ENCODE assay signal across 8 mouse cellular contexts in genomic region chr1:52816232-52816891, GRCm38 (mm10). TPM values are rescaled to one million over a fixed set of nuclear protein-coding genes. Genes with fewer than 3 reads are reported as not detected.
A peak's percentile ranks its signal among the peaks of the same experiment; 100 is the strongest.
DNase-seq lines count a peak whose midpoint lies in the region; ATAC-seq and TF ChIP-seq lines count a peak whose summit lies in the region.

No protein-coding gene starts in this region.

- intact Hi-C loops in left cerebral cortex, postnatal 4 days (cut with DNase I) = no loop called here

- no peak overlapping the region for H3K27ac ChIP-seq in testis, adult 2 months (ENCODE audit: control insufficient read depth, insufficient read depth, low read depth, low read length)
- no peak overlapping the region for H3K27ac ChIP-seq in forebrain, embryonic 12.5 days
- H3K27ac ChIP-seq in hindbrain, postnatal 0 days = peak overlapping the region; percentile 95

- peak overlapping the region; percentile 83 for H3K4me3 ChIP-seq in testis, adult 2 months (ENCODE audit: control insufficient read depth, low read depth, low read length)
- H3K4me3 ChIP-seq in forebrain, embryonic 12.5 days (replicated peaks) = peak overlapping the region; percentile 66
- H3K4me3 ChIP-seq in hindbrain, postnatal 0 days (ENCODE audit: low read length) = peak overlapping the region; percentile 76

- 63% methylated on average over 13 of the region's 13 CpGs for WGBS in forebrain, embryonic 12.5 days
- 43% methylated on average over 13 of the region's 13 CpGs for WGBS in hindbrain, postnatal 0 days

- H3K4me1 ChIP-seq in testis, adult 2 months (ENCODE audit: control insufficient read depth, insufficient read depth, low read length) = peaks cover 2% of the 10 kb centered on the region; the same call in 1 of the 2 replicates
- peaks cover 13% of the 10 kb centered on the region for H3K4me1 ChIP-seq in forebrain, embryonic 12.5 days
- peaks cover 13% of the 10 kb centered on the region; the same call in 1 of the 2 replicates for H3K4me1 ChIP-seq in hindbrain, postnatal 0 days (ENCODE audit: insufficient read depth, low read length)

- H3K36me3 ChIP-seq in testis, adult 2 months (ENCODE audit: control insufficient read depth, insufficient read depth, low read length) = no peaks in the 10 kb centered on the region
- no peaks in the 10 kb centered on the region for H3K36me3 ChIP-seq in forebrain, embryonic 12.5 days (replicated peaks)
- H3K36me3 ChIP-seq in hindbrain, postnatal 0 days (ENCODE audit: insufficient read depth, low read length) = no peaks in the 10 kb centered on the region

- no peak overlapping the region for H3K9ac ChIP-seq in forebrain, embryonic 12.5 days
- H3K9ac ChIP-seq in hindbrain, postnatal 0 days (replicated peaks; ENCODE audit: low read length) = peak overlapping the region; percentile 93; the same call in 1 of the 2 replicates

- H3K27me3 ChIP-seq in testis, adult 2 months (ENCODE audit: control insufficient read depth, insufficient read depth, low read length) = peaks cover 3% of the 10 kb centered on the region
- H3K27me3 ChIP-seq in forebrain, embryonic 12.5 days = 0 out of 2 replicates have a peak, but pooled peaks cover 4% of the 10 kb centered on the region
- no peaks in the 10 kb centered on the region for H3K27me3 ChIP-seq in hindbrain, postnatal 0 days (ENCODE audit: insufficient read depth, low read length)

- H3K9me3 ChIP-seq in forebrain, embryonic 12.5 days = no peaks in the 10 kb centered on the region
- H3K9me3 ChIP-seq in hindbrain, postnatal 0 days (ENCODE audit: low read length) = no peaks in the 10 kb centered on the region

- TF ChIP-seq POLR2A in testis, adult 2 months (IDR thresholded peaks at IDR 0.05; ENCODE audit: control insufficient read depth, low read depth, low read length) = no peak

- TF ChIP-seq CTCF in testis, adult 2 months (IDR thresholded peaks at IDR 0.05; ENCODE audit: control insufficient read depth, insufficient read depth, insufficient replicate concordance, low read depth, low read length) = no peak
- no peak for TF ChIP-seq CTCF in hindbrain, postnatal 0 days (IDR thresholded peaks at IDR 0.05; ENCODE audit: low read depth)

- DNase-seq in testis, postnatal 14 days (ENCODE audit: low spot score) = no peak
- DNase-seq in hindbrain, postnatal 0 days (ENCODE audit: low spot score) = peak; percentile 20
- peak; percentile 14 for DNase-seq in lung, postnatal 14 days
- DNase-seq in thymus, postnatal 10 days (ENCODE audit: low spot score in 2 of 2) = no peak
- DNase-seq in left cerebral cortex, postnatal 4 days = no peak
- DNase-seq in adrenal gland, adult 8-10 months = no peak

- peak; percentile 19; the same call in 1 of the 2 replicates for ATAC-seq in forebrain, embryonic 12.5 days (ENCODE audit: low FRiP score)
- peak; percentile 30 for ATAC-seq in hindbrain, postnatal 0 days

- peak overlapping the region; percentile 87 for H3K4me2 ChIP-seq in forebrain, embryonic 12.5 days
- peak overlapping the region; percentile 90 for H3K4me2 ChIP-seq in hindbrain, postnatal 0 days (ENCODE audit: low read depth, low read length)

RNA-seq across cellular contexts. Expression of gene Inpp1, which starts 1.1 kb away (rescaled TPM):
- polyA plus RNA-seq in testis, adult 2 months (2012; rRNA removed) = 31.2 and 32.5 TPM in 2 replicates
- polyA plus RNA-seq in forebrain, embryonic 12.5 days (2016; fragmentation: Nextera tagmentation; extraction: Ambion mirVana) = 12.0 and 13.2 TPM in 2 replicates
- total RNA-seq in hindbrain, postnatal 0 days (2014; rRNA removed) = 26.6 and 41.7 TPM in 2 replicates
- polyA plus RNA-seq in hindbrain, postnatal 0 days (2015; fragmentation: Nextera tagmentation; extraction: Ambion mirVana) = 39.2 and 44.0 TPM in 2 replicates
- 10 to 100 TPM; 37.5 to 44.2 TPM for total RNA-seq in left cerebral cortex, postnatal 4 days (2021)
- total RNA-seq in adrenal gland, adult 8-10 months (2022) = 10 to 100 TPM; 17.1 to 24.0 (median 21.0) TPM

RNA-seq across cellular contexts. Expression of gene Hibch, which starts 28.4 kb away (rescaled TPM):
- 3.6 and 5.0 TPM in 2 replicates for polyA plus RNA-seq in testis, adult 2 months (2012; rRNA removed)
- polyA plus RNA-seq in forebrain, embryonic 12.5 days (2016; fragmentation: Nextera tagmentation; extraction: Ambion mirVana) = 22.8 and 23.6 TPM in 2 replicates
- total RNA-seq in hindbrain, postnatal 0 days (2014; rRNA removed) = 17.0 and 18.0 TPM in 2 replicates
- 20.9 and 22.9 TPM in 2 replicates for polyA plus RNA-seq in hindbrain, postnatal 0 days (2015; fragmentation: Nextera tagmentation; extraction: Ambion mirVana)
- 10 to 100 TPM; 12.9 to 14.3 TPM for total RNA-seq in left cerebral cortex, postnatal 4 days (2021)
- 10 to 100 TPM; 60.7 to 75.4 (median 64.0) TPM for total RNA-seq in adrenal gland, adult 8-10 months (2022)

Comparison
In these comparisons a context has a peak if more than half of its experiments do, and no peak if none do; other contexts are left out.
1. DNase-seq: peak in hindbrain, postnatal 0 days (single experiment) and lung, postnatal 14 days (single experiment); none in testis, postnatal 14 days (single experiment), thymus, postnatal 10 days (0 of 2), left cerebral cortex, postnatal 4 days (single experiment) and adrenal gland, adult 8-10 months (single experiment).
2. Peak in every context shown above with its lines, with median percentiles within 50 percentile points of each other: H3K4me3 ChIP-seq.